Mouse (Mus musculus) spleen, adult 2 months (tissue): ENCODE measurements at regions not wholly inside any gene's neighbourhood (a gene's known extent, or its start where the extent isn't known, plus 50 kb on each side); places are given as distances from the start of the nearest gene placed in this dataset.

ENCODE experiments used
- CTCF ChIP-seq: fragments of 200-500 bp; IDR thresholded peaks from 2 replicates; pipeline ENCODE4 v1.5.1; 2011; ENCODE audit warnings: mild to moderate bottlenecking, inconsistent platforms; ENCODE audit not compliant: insufficient read depth, insufficient read length, insufficient replicate concordance; ENCODE audit errors: extremely low read depth
- POLR2A ChIP-seq: fragments of 200-500 bp; IDR thresholded peaks from 2 replicates; pipeline ENCODE4 v1.6.1; 2011; ENCODE audit warnings: low read depth, low read length, inconsistent platforms

DNA sequence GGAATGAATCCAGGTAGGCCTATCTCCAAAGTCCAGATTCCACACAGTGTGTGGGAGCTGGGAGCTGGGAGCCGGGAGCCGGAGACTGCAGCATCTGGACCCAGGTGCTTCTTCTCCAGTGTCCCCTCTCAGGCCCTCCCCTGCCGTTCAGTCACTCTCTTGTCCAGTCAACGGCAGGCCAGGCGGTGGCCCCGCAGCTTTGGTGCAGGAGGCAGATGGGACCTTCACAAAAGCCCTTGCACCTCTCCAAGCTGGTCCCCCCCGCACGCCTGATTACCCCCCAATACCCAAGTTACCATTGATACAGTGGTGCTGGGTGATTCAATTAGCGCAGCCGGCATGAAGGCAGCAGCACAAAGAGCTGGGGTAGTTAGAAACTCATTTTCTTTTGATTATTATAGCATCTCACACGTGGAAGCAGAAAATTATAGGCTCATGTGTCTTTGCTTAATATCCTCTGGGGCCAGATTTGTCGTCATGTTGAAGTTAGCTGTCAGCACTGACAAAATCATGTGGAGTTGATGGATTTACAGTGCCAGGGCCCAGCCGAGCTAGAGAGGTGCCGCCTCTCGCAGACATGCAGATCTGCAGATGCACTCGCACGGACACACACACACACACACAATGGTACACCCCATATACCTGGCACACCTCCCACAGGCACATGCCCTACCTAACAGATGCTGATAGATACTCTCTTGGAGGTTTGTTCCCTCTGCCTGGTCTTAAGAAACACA lies 53.6 kb upstream of the Lhx1 start:
- TF ChIP-seq CTCF, result no peak
- no peak for TF ChIP-seq POLR2A
